Mouse (Mus musculus) c-Kit-positive CD71-negative TER-119-negative erythroid progenitor cells, embryonic 14.5 days (primary cell): ENCODE results near the gene Rnf208.
A peak's percentile ranks its signal among the peaks of the same experiment; 100 is the strongest.

Source experiments
- DNase-seq: peaks from one replicate; pipeline ENCODE4 v3.0.0-alpha.2; 2013; ENCODE audit warnings: low read depth

The Rnf208 gene

GRCm38 (mm10) chr2:25242101-25242506 lies at the start of gene Rnf208, which contains the start of gene Cysrt1:
Rnf208 (plus strand) TSS chr2:25242255.
Cysrt1 (minus strand) TSS chr2:25242452.
- no peak for DNase-seq

DNA sequence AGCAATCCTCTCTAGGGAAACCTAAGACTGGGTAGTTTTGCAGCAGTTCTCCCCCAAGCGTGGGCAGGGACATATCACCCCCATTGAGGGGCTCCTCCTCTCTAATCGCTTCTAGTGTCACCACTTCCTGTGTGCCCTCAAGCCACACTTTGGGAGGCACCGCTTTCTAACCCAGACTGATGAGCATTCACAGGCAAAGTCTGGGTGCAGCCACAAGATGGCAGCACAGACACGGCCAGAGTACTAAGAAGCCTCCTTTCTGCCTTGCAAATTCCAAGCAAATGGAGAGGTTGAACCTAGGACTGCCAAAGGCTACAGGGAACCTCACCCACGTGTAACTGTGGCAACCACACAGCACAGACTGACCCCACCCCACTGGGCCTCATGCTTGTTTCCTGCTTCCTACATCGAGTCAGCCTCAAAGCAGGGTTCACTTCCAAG lies 48.7 kb upstream of the Rnf208 start:
- DNase-seq = peak; percentile 91

GRCm38 (mm10) chr2:25194006-25194405 lies 48.0 kb upstream of the Rnf208 start:
- no peak for DNase-seq

GRCm38 (mm10) chr2:25194486-25195171 lies 47.4 kb upstream of the Rnf208 start:
- no peak for DNase-seq

DNA sequence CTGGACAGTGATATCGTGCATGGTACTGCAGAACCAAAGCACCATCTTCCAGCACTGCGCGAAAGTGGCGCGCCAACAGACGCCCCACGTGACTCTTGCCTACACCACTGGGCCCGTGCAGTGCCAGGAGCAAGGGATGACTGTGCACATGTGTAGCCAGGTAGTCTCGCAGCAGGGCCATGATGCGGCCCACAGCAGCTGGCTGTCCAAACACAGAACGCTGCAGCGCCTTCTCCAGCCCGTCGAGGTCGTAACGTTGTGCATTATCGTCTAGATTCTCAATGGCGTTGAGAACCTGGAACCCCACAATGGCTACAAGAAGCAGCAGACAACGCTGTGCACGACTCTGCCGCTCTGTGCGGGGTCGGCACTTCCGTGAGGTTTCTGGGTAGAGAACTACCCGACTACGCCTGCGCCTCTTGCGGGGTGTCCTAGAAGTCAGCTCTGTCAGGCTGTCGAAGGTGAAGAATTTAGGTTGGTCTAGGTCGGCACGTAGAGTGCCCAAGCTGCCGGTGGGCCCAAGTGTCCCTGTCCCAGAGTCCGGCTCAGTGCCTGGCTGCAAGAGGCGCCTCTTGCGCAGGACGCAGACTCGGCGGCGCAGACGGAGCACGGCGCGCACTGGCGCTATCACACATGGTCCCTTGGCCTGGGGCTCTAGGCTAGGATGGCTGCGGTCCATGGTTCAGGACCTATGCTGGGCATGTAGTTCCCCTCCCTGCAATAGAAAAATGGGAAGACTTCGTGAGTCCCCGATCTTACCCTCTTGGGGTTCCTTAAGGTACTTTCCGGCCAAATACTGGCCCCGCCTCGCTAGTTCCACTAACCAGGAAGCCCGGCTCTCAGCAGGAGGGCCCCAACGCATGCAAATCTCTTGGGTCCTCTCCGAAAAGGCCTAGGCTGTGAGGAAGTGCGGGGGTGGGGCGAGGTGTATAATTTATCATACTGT lies 46.6 kb upstream of the Rnf208 start:
- no peak for DNase-seq

- DNase-seq = peak; percentile 72
Measured at GRCm38 (mm10) chr2:25196172-25196954, 45.7 kb upstream of the Rnf208 start, which contains the start of gene Tor4a. Tor4a (minus strand) TSS chr2:25196886.

DNA sequence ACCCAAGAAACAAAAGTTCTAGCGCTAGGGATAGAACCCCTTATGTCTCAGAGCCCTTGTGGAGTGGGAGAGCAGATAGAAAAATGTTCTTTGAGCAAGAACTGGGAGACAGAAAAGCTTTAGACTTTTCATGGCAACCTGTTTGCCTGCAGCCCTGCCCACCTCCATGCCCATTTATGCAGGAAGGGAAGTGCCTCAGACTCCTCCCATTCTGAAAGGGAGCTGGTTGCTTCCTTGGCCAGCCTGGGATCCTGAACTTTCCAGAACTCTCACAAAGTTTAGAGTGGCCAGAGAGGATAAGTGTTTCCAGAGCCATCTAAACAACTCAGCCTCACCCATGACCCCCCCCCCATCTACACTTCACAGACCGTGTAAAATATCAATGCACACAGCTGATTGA lies 44.9 kb upstream of the Rnf208 start:
- DNase-seq = no peak

DNA sequence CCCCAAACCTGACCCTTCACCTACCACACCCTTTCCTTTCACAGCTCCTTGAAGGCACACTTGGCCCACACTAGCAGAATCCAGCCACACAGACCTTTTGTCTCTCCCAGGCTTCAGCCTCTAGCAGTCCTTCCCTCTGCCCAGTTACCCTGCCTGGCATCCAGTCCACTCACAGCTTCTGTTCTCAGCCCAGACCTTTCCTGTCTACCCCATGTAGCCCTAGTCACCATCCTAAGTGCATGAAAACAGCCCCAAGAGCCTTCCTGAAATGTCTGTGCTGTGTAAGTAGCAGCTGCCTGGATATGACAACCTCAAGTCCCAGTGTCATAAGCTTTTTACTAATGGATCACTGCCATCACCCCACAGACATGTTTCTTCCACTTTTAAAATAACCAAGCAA lies 44.1 kb upstream of the Rnf208 start:
- no peak for DNase-seq

DNA sequence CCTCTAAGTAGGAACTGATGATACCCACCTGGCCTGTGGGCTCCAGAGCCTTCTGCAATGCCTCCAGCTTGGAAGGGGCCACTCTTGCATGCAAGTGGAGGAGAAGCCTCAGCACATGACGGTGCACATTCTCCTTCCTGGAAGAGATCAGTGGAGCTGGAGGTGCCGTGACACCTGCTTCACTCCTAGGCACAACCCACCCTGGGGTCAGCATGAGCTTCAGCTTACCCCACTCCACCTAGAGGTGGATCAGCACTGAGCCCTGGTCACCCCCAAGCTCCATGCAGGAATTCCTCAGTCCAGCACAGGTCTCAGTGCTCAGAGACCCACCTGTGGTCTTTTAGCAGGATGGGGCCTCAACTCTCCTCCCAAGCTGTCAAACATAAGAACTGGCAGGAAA lies 41.4 kb upstream of the Rnf208 start:
- DNase-seq = no peak

DNA sequence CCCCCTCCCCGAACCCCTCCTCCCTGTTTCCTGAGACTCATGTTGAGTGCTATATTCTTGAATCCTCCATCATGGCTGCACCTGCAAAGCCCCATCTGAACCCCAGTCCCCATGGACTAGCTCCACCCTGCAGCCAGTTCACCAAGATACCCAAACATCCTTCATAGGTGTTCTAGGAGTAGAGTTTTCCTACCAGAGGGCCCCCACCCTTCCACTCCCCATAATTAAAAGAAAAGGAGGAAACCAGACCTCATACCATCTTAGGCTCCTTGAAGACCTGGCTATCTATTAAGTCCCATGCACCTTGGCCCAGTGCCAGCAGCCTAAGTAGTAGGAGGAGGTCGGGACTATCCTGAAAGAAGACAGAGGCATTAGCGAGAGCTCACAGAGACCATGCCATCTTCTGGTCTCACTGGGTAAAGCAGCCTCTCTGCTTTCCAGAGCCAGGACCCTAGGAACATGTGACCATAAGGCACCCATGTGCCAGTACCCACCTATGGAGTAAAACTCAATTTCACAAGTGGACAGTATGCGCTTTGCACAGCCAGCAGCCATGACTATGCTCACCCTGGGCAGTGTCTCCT lies 38.3 kb upstream of the Rnf208 start:
- DNase-seq = no peak

DNA sequence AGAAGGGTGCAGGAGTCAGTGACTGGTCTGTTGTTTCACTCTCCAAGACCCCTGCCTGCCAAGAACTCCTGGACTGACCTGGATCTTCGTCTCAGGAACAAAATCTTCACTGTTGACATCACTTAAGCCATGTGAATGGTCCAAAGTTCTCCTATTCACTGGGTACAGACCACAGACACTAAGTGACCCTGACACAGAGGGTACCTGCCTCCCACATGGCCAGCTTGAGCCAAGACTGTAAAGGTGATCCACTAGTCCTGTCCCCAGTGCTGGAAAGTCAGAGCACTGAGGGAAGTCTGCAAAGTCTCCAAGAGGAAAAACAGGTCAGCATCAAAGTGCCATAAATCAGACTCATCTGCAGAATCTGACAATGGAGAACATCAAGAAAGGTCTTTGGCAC lies 34.5 kb upstream of the Rnf208 start:
- DNase-seq = no peak

GRCm38 (mm10) chr2:25210686-25211085 lies 31.4 kb upstream of the Rnf208 start:
- no peak for DNase-seq

DNA sequence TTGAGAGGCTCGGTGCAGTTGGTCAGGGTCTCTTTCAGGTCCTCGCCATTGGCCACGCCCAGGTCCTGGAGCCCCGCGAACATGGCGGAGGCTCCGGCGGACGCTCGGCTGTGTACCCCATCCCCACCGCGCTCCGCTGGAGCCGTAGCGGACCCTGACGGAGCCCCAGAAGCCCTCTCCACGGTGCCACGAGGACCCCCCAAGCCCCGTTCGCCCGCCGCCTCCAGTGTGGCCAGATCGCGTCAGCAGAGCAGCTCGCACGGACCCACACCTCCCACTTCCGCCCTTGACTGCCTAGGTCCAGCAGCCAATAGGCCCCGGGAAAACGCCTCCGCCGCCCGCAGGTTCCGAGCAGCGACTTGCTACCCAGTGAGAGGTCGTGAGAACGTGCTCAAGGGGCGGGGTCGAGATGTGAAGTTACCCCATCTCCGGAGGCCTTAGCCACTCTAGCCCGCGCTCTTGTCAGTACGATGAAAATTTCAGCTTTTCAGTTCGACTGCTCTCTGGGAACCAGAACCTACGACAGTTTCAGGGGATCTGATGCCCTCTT lies 30.9 kb upstream of the Rnf208 start, which contains the start of gene Nelfb:
Gene Nelfb (minus strand): TSS at position 369 of the 550 bp plus-strand sequence.
- peak; percentile 93 for DNase-seq

DNA sequence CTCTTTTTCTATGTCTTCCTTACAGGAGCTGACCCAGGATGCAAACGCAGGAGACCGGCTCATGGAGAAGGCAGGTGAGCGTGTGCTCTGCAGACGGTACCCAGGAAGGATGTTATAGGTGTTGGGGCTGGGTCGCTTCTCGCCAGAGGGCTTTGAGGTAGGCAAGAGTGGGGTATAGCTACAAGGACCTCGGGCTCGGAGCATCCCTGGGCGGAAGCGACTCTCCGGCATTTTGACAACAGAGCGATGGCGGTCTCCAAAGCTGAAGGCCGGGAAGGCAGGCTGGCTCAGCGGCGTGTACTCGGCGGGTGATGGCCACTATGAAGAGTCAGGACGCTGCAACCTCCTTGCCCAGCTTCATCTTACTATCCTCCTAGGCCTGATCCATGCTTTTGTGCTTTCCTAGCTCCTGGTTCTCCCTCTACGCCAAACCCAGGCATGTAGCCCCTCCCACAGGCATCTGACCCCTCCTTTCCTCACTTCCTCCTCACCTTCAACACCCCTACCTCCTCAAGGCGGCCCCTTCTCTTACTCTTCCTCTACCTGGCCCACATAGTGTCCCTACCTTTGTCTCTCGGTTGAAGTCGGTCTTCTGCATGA lies 28.7 kb upstream of the Rnf208 start:
- no peak for DNase-seq

GRCm38 (mm10) chr2:25214444-25214843 lies 27.6 kb upstream of the Rnf208 start, which contains the start of gene Stpg3:
Stpg3 (minus strand) TSS chr2:25214637.
- no peak for DNase-seq

DNA sequence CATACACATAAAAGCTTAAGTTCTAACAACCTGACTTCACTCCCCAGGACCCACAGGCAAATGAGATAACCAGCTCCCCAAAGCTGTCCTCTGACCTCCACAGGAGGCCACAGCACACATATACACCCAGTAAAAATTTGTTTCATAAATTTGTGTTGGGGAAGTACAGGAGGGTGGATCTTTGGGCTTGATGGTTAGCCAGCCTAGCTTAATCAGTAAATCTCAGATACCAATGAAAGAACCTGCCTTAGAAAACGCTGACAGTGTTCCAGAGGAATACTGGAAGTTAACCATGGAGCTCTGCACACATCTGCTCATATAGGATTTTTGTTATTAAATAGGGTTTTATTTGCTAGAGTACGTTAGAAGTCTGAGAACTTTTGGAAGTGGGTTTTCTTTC lies 24.4 kb upstream of the Rnf208 start:
- no peak for DNase-seq

DNA sequence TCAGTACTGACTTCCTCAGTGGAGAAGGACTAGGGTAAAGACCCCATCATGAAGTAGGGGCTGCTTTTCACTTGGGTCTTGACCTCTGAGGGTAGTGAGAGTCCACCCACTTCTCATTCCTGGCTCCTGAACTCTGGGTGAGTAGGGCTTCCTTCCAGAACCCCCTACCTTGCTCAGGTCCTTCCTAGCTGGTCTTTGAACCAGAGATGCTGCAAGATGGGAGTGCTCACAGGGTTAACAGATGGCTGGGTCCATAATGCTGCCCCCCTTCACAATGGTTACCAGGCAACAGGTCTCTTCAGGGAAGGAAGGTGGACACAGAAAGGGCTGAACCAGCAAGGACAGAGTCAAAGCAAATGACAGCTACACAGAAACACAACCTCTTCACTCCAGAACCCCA lies 23.6 kb upstream of the Rnf208 start, which contains the start of gene Fam166a:
Gene Fam166a (plus strand): TSS at position 301 of the 400 bp plus-strand sequence.
- DNase-seq = no peak

DNA sequence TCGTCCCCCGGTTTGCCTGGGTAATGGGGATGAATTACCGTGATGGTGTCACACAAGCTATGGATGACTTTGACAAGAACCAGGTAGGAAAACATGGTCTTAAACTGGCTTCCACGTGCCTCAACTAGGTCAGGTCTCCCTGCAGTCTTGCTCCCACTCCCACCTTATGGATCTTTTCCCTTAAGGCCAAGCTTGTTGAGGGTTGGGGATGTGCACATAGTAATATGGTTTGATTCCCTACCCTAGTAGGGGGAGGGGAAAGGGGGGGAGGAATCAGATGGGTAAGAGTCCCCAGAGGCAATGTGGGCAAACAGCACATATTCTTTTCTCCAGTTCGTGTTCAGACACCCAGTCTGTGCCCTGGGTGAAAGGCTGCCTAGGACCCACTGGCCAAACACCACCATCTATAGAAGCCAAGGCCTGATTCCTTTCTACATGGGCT lies 20.7 kb upstream of the Rnf208 start:
- no peak for DNase-seq

GRCm38 (mm10) chr2:25223681-25224491 lies 18.2 kb upstream of the Rnf208 start:
- peak; percentile 79 for DNase-seq

GRCm38 (mm10) chr2:25224492-25224765 lies 17.6 kb upstream of the Rnf208 start, which contains the start of gene Tubb4b:
Tubb4b (minus strand) TSS chr2:25224702.
- DNase-seq = no peak
